21 mouse cellular contexts compared by ENCODE assay signal in the genomic region with DNA sequence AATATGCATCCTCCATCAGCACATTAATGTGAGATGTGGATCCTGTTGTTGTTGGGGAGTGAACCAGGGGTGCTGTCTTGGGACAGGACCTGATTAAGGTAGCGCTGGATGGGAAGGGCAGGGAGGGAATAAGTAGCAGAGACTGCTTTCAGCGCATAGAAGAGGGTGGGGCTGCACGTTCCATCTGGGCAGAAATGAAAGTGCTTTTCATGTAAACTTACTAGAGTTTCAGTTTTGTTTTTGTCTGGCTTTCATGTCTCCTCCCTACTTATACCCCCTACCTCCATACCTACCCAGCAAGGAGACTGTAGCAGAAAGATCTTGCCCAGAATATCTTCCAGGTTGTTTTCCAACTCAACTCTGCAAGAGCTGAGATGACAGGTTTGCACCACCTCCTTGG. TPM values are rescaled to one million over a fixed set of nuclear protein-coding genes. Genes with fewer than 3 reads are reported as not detected.
A peak's percentile ranks its signal among the peaks of the same experiment; 100 is the strongest.
DNase-seq lines count a peak whose midpoint lies in the region.
"Had no signal": no experiment of that assay in that cellular context is flagged by ENCODE, and none has a peak within 500 bp of the region (broad histone marks: within the 10 kb centered on the region; RNA-seq: fewer than 3 reads in every experiment).

No protein-coding gene starts in this region.

- DNase-seq in heart, adult 11 months = peak; percentile 84
- DNase-seq in heart, adult 8-10 months (ENCODE audit: low spot score) = no peak
- peak; percentile 26 for DNase-seq in thymus, postnatal 14 days
- DNase-seq in thymus, postnatal 0 days (ENCODE audit: low spot score) = no peak
- DNase-seq in thymus, postnatal 4 days = peak; percentile 28
- no peak for DNase-seq in cerebellum, adult 9-10 months
- no peak for DNase-seq in gastrocnemius, postnatal 4 days (ENCODE audit: low spot score in 2 of 2)
- DNase-seq: adrenal gland, postnatal 10 days; cerebellum, postnatal 14 days; gastrocnemius, postnatal 25 days; left cerebral cortex, postnatal 4 days had no signal

- WGBS in macrophage (ENCODE audit: missing documents) = 26% methylated on average over 3 of the region's 3 CpGs

- no peaks in the 10 kb centered on the region; the same call in 1 of the 2 replicates for H3K36me3 ChIP-seq in macrophage (ENCODE audit: inconsistent target)
- H3K36me3 ChIP-seq: heart, embryonic 13.5 days; intestine, embryonic 15.5 days; midbrain, embryonic 15.5 days; neural tube, embryonic 12.5 days; stomach, embryonic 15.5 days had no signal

- no peak overlapping the region; the same call in 1 of the 2 replicates for H3K4me3 ChIP-seq in macrophage (ENCODE audit: inconsistent target)
- H3K4me3 ChIP-seq: heart, embryonic 13.5 days; intestine, embryonic 15.5 days; midbrain, embryonic 15.5 days; neural tube, embryonic 12.5 days; stomach, embryonic 15.5 days had no signal

- 0 out of 2 replicates have a peak overlapping the region, but pooled peaks have one; percentile 8 for H3K27ac ChIP-seq in macrophage
- H3K27ac ChIP-seq: heart, embryonic 13.5 days; intestine, embryonic 15.5 days; midbrain, embryonic 15.5 days; neural tube, embryonic 12.5 days; stomach, embryonic 15.5 days had no signal

- peaks cover 38% of the 10 kb centered on the region; the same call in 1 of the 2 replicates for H3K79me2 ChIP-seq in macrophage (ENCODE audit: inconsistent target)

RNA-seq across cellular contexts. Expression of gene Slfn1, which starts 1.4 kb away (rescaled TPM):
- total RNA-seq in heart, adult 8-10 months (2022) = under 1 TPM in 3 of 4 experiments, not detected in 1; 0.12 to 0.66 (median 0.14) TPM
- 3.0 and 4.1 TPM in 2 replicates for polyA plus RNA-seq in thymus, postnatal 0 days (2015; fragmentation: Nextera tagmentation; extraction: Ambion mirVana)
- 10 to 100 TPM in 14 of 26 experiments, 1 to 10 TPM in 6, under 1 TPM in 4, not detected in 2; 0.49 to 87.4 (median 43.8) TPM for total RNA-seq in macrophage (2018; cell fraction: chromatin; rRNA removed)
- total RNA-seq in macrophage (2018; cell fraction: cytosol; rRNA removed) = 100 to 1,000 TPM in 1 of 26 experiments, 10 to 100 TPM in 13, 1 to 10 TPM in 12; 2.9 to 110 (median 34.3) TPM
- 100 to 1,000 TPM in 11 of 26 experiments, 10 to 100 TPM in 5, 1 to 10 TPM in 9, under 1 TPM in 1; 0.96 to 224 (median 70.9) TPM for total RNA-seq in macrophage (2018; cell fraction: nucleus; rRNA removed)
- 3.5 to 9.8 TPM (median 4.5 TPM) in 3 replicates for polyA plus RNA-seq in macrophage (2018)
- under 1 TPM in 1 of 2 experiments, not detected in 1; 0.18 TPM for total RNA-seq in gastrocnemius, postnatal 4 days (2021)
- total RNA-seq: ES-E14; gastrocnemius, postnatal 25 days; layer of hippocampus, postnatal 10 days; left cerebral cortex, postnatal 4 days had no signal
- polyA plus RNA-seq: embryonic facial prominence, embryonic 11.5 days; liver, embryonic 11.5 days; neural tube, embryonic 12.5 days had no signal

RNA-seq across cellular contexts. Expression of gene Slfn2, which starts 53.1 kb away (rescaled TPM):
- 1 to 10 TPM; 1.8 to 4.6 (median 2.3) TPM for total RNA-seq in heart, adult 8-10 months (2022)
- 129 and 142 TPM in 2 replicates for polyA plus RNA-seq in thymus, postnatal 0 days (2015; fragmentation: Nextera tagmentation; extraction: Ambion mirVana)
- 100 to 1,000 TPM; 204 to 973 (median 602) TPM for total RNA-seq in macrophage (2018; cell fraction: chromatin; rRNA removed)
- total RNA-seq in macrophage (2018; cell fraction: cytosol; rRNA removed) = 1,000 to 10,000 TPM in 20 of 26 experiments, 100 to 1,000 TPM in 6; 511 to 2,505 (median 1,185) TPM
- 1,000 to 10,000 TPM in 19 of 26 experiments, 100 to 1,000 TPM in 7; 398 to 1,812 (median 1,263) TPM for total RNA-seq in macrophage (2018; cell fraction: nucleus; rRNA removed)
- polyA plus RNA-seq in macrophage (2018) = 335 to 670 TPM (median 455 TPM) in 3 replicates
- 1 to 10 TPM; 2.7 to 3.0 TPM for total RNA-seq in gastrocnemius, postnatal 4 days (2021)

RNA-seq across cellular contexts. Expression of gene Slfn4, which starts 56.9 kb away (rescaled TPM):
- total RNA-seq in heart, adult 8-10 months (2022) = under 1 TPM; 0.08 to 0.72 (median 0.09) TPM
- 0.09 and 0.51 TPM in 2 replicates for polyA plus RNA-seq in thymus, postnatal 0 days (2015; fragmentation: Nextera tagmentation; extraction: Ambion mirVana)
- total RNA-seq in macrophage (2018; cell fraction: chromatin; rRNA removed) = 1,000 to 10,000 TPM in 4 of 26 experiments, 100 to 1,000 TPM in 9, 10 to 100 TPM in 11, 1 to 10 TPM in 2; 9.0 to 1,141 (median 381) TPM
- 10 to 100 TPM in 12 of 26 experiments, 1 to 10 TPM in 3, under 1 TPM in 11; 0.30 to 60.5 (median 5.6) TPM for total RNA-seq in macrophage (2018; cell fraction: cytosol; rRNA removed)
- 1,000 to 10,000 TPM in 10 of 26 experiments, 100 to 1,000 TPM in 3, 10 to 100 TPM in 12, 1 to 10 TPM in 1; 9.2 to 1,802 (median 392) TPM for total RNA-seq in macrophage (2018; cell fraction: nucleus; rRNA removed)
- polyA plus RNA-seq in macrophage (2018) = 0.49 to 3.3 TPM (median 3.0 TPM) in 3 replicates
- total RNA-seq in gastrocnemius, postnatal 4 days (2021) = under 1 TPM; 0.12 to 0.16 TPM
- polyA plus RNA-seq: embryonic facial prominence, embryonic 11.5 days; heart, embryonic 13.5 days; liver, embryonic 11.5 days; neural tube, embryonic 12.5 days had no signal

Comparison
In these comparisons a context has a peak if more than half of its experiments do, and no peak if none do; other contexts are left out.
1. DNase-seq: peak in heart, adult 11 months (single experiment), thymus, postnatal 14 days (single experiment) and thymus, postnatal 4 days (single experiment); none in heart, adult 8-10 months (single experiment), thymus, postnatal 0 days (single experiment), cerebellum, adult 9-10 months (single experiment) and gastrocnemius, postnatal 4 days (0 of 2).